Mouse (Mus musculus): ENCODE measurements around the gene Rbm43.
"Not testable (repeated sequence)": the region's sequence is repeated elsewhere in the genome, so short reads cannot be mapped to it uniquely, and the experiment has no call there.

Rbm43 gene

DNA sequence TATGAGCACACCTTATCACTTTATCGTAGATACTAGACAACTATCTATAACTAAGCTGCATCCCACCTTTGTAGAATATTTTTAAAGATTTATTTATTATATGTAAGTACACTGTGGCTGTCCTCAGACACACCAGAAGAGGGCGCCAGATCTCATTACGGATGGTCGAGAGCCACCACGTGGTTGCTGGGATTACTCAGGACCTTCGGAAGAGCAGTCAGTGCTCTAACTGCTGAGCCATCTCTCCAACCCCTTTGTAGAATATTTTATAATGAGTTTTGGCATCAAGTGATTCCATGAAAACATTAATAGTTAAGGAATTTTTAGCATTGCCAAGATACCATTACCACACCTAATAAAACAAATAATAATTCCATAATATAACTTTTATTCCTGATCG lies 20.4 kb downstream of the Rbm43 start:
- DNase-seq (ENCODE audit: extremely low spot score, low spot score): no peak

DNA sequence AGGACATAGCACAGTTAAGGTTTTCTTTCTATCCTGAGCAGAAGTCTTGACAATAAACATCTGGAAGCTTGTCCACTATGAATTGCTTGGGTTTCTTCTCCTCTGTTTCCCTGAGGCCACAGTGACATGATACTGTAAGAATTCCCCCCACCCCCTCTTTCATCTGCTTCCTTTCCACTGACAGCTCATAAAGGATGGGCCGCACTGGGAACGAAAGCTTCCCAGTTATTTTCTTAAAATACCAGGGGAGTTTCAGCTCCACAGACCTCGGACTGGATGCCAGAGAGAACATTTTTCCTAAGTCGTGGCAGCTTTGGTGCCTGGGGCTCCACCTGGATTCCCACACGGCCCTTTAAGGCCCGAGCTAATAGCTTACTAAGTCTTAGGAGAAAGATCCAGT lies 22.2 kb downstream of the Rbm43 start:
- peak; percentile 29 for DNase-seq (ENCODE audit: extremely low spot score, low spot score)

DNA sequence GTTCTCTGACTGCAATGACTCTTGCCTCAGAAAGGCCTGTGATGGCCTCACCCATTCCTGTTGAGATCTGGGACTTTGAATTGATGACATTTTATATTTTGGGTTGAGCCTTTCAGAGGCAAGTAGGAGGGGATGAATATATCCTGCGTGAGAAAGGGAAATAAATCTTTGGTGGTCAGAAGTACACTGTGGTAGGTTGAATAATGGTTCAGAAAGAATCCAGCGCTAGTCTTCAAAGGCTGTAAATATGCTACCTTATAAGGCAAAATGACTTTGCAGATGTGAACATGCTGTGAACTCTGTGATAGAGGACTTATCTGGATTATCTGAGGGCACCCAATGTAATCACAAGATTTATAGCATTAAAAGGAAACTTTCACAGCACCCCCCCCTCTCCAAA lies 23.1 kb downstream of the Rbm43 start:
- DNase-seq (ENCODE audit: extremely low spot score, low spot score): no peak

DNA sequence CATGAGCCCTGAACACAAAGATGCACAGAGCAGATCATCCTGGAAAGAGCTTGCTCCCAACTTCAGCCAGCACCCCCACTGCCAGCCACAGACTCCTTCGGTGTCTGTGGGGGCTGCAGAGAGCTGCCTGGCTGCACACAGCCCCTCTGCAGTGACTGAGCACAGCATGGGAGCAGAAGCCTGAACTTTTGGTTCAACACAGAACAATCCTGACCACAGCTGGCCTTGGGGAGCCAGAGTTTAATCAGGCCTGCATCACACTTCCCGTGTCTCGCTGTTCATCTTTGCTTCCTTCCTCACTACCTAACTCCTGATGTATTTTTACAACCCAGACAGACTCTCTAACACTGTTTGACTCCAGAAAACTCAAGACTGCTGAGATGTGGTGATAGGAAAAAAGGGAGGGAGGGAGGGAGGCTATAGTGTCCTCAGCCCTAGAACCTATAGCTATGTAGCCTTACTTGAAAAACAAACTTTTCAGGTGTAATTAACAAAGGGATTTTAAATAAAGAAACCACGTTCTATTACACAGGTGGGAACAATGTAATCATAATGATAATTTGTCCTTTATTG lies 27.3 kb downstream of the Rbm43 start:
- DNase-seq (ENCODE audit: extremely low spot score, low spot score): no peak

DNA sequence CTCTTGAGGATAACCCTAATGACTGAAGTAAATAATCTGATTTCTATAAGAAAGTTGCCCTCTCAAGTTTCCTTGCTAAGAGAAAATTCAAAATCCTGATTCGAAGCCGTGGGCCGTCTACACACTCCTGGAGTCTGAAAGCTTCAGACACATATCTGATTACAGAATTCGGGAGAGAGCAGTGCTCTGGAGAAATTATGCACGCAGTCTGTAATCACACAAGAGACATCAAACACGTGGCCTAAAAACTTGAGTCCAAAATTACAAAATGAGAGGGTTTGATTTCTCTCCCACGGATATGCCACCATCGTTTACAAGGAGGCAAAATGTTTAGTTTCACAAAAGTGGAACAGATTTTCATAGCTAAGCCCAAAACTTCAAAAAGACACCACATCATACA lies 29.3 kb downstream of the Rbm43 start:
- DNase-seq (ENCODE audit: extremely low spot score, low spot score): no peak

DNA sequence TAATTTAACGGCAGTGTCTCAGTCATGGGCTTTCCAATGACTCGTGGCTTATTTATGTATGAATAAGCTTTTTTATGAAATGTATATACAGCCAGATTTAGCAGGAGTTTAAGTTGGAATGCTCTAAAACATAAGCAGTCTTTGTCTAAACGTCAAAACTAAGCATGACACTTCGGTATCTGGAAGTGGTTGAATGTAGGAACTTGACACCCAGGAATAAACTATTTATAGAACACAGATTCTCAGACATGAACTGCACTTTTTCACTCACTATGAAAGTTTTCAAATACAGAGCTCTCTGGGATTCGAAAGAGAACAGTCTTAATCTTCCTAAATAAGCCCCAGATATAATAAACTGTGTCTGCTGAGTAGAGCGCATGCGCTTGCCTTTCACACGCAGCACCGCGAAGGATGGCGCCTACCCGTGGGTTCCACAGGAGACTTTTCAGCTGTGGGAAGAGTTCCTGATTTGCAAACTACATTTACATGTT lies 42.5 kb downstream of the Rbm43 start:
- DNase-seq (ENCODE audit: extremely low spot score, low spot score): no peak

DNA sequence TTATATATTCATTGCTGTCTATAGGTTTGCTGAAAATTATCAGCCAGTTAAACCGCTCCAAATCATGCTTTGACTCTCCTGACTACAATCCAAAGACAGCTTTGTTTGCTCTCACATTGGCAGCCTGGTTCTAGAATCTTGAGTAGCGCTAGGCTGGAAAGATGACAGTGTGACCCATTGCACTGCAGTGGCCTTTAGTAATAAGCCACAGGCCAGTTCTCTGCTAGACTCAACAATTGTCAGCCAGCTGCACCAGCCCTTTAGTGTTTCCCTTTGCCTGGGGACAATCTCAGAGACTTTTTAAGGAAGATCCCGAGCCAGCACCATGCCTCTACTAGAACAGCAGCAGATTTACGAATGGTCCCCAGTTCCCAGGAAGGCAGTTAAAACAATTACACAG lies 44.0 kb downstream of the Rbm43 start:
- DNase-seq (ENCODE audit: extremely low spot score, low spot score): no peak

DNA sequence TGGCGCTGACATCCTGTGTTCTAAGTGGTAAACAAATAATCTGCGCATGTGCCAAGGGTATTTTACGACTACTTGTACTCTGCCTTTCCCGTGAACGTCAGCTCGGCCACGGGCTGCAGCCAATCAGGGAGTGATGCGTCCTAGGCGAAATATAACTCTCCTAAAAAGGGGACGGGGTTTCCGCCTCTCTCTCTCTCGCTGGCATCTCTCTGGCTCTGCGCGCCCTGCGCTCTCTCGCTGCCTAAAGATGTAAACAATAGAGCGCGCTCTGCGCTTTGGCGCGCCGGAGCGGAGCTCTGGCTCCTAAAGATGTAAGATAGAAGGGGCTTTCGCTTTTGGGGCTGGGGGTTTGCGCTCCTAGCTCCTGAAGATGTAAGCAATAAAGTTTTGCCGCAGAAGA lies 44.8 kb downstream of the Rbm43 start:
- DNase-seq (ENCODE audit: extremely low spot score, low spot score): not testable (repeated sequence)

DNA sequence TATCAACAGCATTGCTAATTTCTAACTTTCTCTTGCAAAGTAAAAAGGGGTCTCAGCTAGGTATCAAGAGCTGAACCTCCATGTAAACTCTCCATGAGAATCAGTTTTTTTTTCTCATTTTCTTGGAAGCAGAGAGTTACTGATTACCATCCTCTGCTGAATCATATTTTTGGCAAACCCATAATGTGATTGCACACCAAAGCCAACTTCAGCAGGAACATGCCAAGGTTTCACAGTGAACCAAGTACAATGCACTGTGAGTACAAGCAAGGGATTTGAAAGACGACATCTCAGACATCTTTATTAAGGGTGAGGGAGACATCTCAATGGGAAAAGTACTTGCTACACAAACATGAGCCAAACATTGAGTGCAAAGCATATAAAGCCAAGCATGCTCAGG lies 54.8 kb downstream of the Rbm43 start:
- DNase-seq (ENCODE audit: extremely low spot score, low spot score): no peak
